Mouse (Mus musculus) heart, embryonic 12.5 days (tissue): ENCODE data around the gene Dnaja4. TPM values are rescaled to one million over a fixed set of nuclear protein-coding genes. Genes with fewer than 3 reads are reported as not detected.

ENCODE experiments used
- ATAC-seq: fragments of 200-750 bp; cut with Nextera tagmentation; 2 replicates; pipeline ENCODE4 v1.8.0; 2017; ENCODE audit warnings: moderate TSS enrichment, moderate library complexity; ENCODE audit not compliant: insufficient number of reproducible peaks, low FRiP score
- H3K27ac ChIP-seq: fragments of 300-500 bp; sonication (generic); 2 replicates; pipeline ENCODE4 v1.5.1; 2016; ENCODE audit warnings: mild to moderate bottlenecking, moderate library complexity; ENCODE audit not compliant: poor library complexity, severe bottlenecking
- H3K27me3 ChIP-seq: fragments of 300-500 bp; sonication (generic); replicated peaks from 2 replicates; pipeline ENCODE4 v1.6.1; 2016; ENCODE audit warnings: mild to moderate bottlenecking, moderate library complexity
- H3K36me3 ChIP-seq: fragments of 300-500 bp; sonication (generic); 2 replicates; pipeline ENCODE4 v1.6.1; 2016; ENCODE audit warnings: mild to moderate bottlenecking, moderate library complexity
- H3K4me1 ChIP-seq: fragments of 300-500 bp; sonication (generic); replicated peaks from 2 replicates; pipeline ENCODE4 v1.6.1; 2016; ENCODE audit warnings: mild to moderate bottlenecking
- H3K4me2 ChIP-seq: fragments of 300-500 bp; sonication (generic); 2 replicates; pipeline ENCODE4 v1.6.1; 2016; ENCODE audit warnings: mild to moderate bottlenecking, moderate library complexity
- H3K4me3 ChIP-seq: fragments of 300-500 bp; sonication (generic); 2 replicates; pipeline ENCODE4 v1.5.1; 2016; ENCODE audit warnings: mild to moderate bottlenecking
- H3K9ac ChIP-seq: fragments of 300-500 bp; sonication (generic); 2 replicates; pipeline ENCODE4 v1.6.1; 2016; ENCODE audit warnings: mild to moderate bottlenecking, moderate library complexity
- H3K9me3 ChIP-seq: fragments of 300-500 bp; sonication (generic); replicated peaks from 2 replicates; pipeline ENCODE4 v1.6.1; 2016; ENCODE audit warnings: mild to moderate bottlenecking, moderate library complexity
- WGBS: fragments of 180-500 bp; shearing (Covaris S2); methylation state at CpG from one replicate; pipeline ENCODE4 v1.1.7; 2016; 5-methylcytosine and 5-hydroxymethylcytosine counted together
- polyA plus RNA-seq: library from polyadenylated mRNA; unstranded; fragments of >200 nt; fragmentation: Nextera tagmentation; extraction: Ambion mirVana; gene quantifications from 2 replicates; pipeline ENCODE4 v1.2.1, GENCODE M21; 2016

Gene Dnaja4
- 29.0 and 31.1 TPM in 2 replicates for polyA plus RNA-seq

- ATAC-seq = peak; percentile 63; the same call in 1 of the 2 replicates
- Histone ChIP-seq H3K9me3 (no peaks in the 10 kb centered on the region), H3K4me3 (peak within 1 kb of the TSS; percentile 70), H3K36me3 (no peaks in the 10 kb centered on the region), H3K4me1 (peaks cover 34% of the 10 kb centered on the region), H3K9ac (peak within 1 kb of the TSS; percentile 75), H3K4me2 (peak within 1 kb of the TSS; percentile 84), H3K27me3 (peaks cover 3% of the 10 kb centered on the region; the same call in 1 of the 2 replicates), H3K27ac (peak within 1 kb of the TSS; percentile 80)
- WGBS = 47% methylated on average over 17 of the region's 17 CpGs
These were observed at the start of gene Dnaja4 for GRCm38 (mm10) chr9:54698318-54699086. Gene Dnaja4 (plus strand): TSS chr9:54698873.

- WGBS = 83% methylated on average over 1 of the region's 1 CpGs
- H3K4me2 ChIP-seq = no peak overlapping the region
These were observed 49.3 kb upstream of the Dnaja4 start for GRCm38 (mm10) chr9:54649360-54649759.

GRCm38 (mm10) chr9:54652778-54653177 lies 45.9 kb upstream of the Dnaja4 start:
- H3K4me2 ChIP-seq = no peak overlapping the region
- H3K4me3 ChIP-seq = no peak overlapping the region
- no peaks in the 10 kb centered on the region for H3K9me3 ChIP-seq
- 68% methylated on average over 2 of the region's 2 CpGs for WGBS
- H3K9ac ChIP-seq = no peak overlapping the region
- H3K27ac ChIP-seq = no peak overlapping the region
- H3K4me1 ChIP-seq = no peaks in the 10 kb centered on the region
- H3K36me3 ChIP-seq = no peaks in the 10 kb centered on the region
- H3K27me3 ChIP-seq = no peaks in the 10 kb centered on the region
- ATAC-seq = no peak

More at GRCm38 (mm10) chr9:54649360-54649759, 49.3 kb upstream of the Dnaja4 start:
- 0 out of 2 replicates have a peak, but pooled peaks cover 3% of the 10 kb centered on the region for H3K27me3 ChIP-seq
- no peaks in the 10 kb centered on the region for H3K9me3 ChIP-seq
- H3K4me1 ChIP-seq = no peaks in the 10 kb centered on the region
- no peak overlapping the region for H3K27ac ChIP-seq
- H3K4me3 ChIP-seq = no peak overlapping the region
- H3K36me3 ChIP-seq = no peaks in the 10 kb centered on the region
- H3K9ac ChIP-seq = no peak overlapping the region
- no peak for ATAC-seq

GRCm38 (mm10) chr9:54655846-54656245 lies 42.8 kb upstream of the Dnaja4 start:
- no peak for ATAC-seq
- no peak overlapping the region for H3K9ac ChIP-seq
- no peaks in the 10 kb centered on the region for H3K9me3 ChIP-seq
- no peaks in the 10 kb centered on the region for H3K4me1 ChIP-seq
- no peaks in the 10 kb centered on the region for H3K27me3 ChIP-seq
- H3K4me2 ChIP-seq = no peak overlapping the region
- H3K36me3 ChIP-seq = no peaks in the 10 kb centered on the region
- WGBS = 81% methylated on average over 2 of the region's 2 CpGs
- no peak overlapping the region for H3K4me3 ChIP-seq
- no peak overlapping the region for H3K27ac ChIP-seq

- H3K4me3 ChIP-seq = no peak overlapping the region
- H3K27ac ChIP-seq = no peak overlapping the region
- H3K9me3 ChIP-seq = no peaks in the 10 kb centered on the region
- no peaks in the 10 kb centered on the region for H3K27me3 ChIP-seq
- WGBS = 82% methylated on average over 6 of the region's 6 CpGs
- peaks cover 1% of the 10 kb centered on the region; the same call in 1 of the 2 replicates for H3K4me1 ChIP-seq
- H3K9ac ChIP-seq = no peak overlapping the region
- no peaks in the 10 kb centered on the region for H3K36me3 ChIP-seq
- no peak for ATAC-seq
- H3K4me2 ChIP-seq = no peak overlapping the region
These were observed 42.3 kb upstream of the Dnaja4 start for GRCm38 (mm10) chr9:54656402-54656801.

- no peak overlapping the region for H3K9ac ChIP-seq
- H3K4me3 ChIP-seq = no peak overlapping the region
- H3K27me3 ChIP-seq = no peaks in the 10 kb centered on the region
- no peak for ATAC-seq
- H3K4me2 ChIP-seq = no peak overlapping the region
- H3K36me3 ChIP-seq = no peaks in the 10 kb centered on the region
- peaks cover 13% of the 10 kb centered on the region; the same call in 1 of the 2 replicates for H3K4me1 ChIP-seq
- no peaks in the 10 kb centered on the region for H3K9me3 ChIP-seq
- H3K27ac ChIP-seq = no peak overlapping the region
- 40% methylated on average over 6 of the region's 6 CpGs for WGBS
These were observed 39.9 kb upstream of the Dnaja4 start for GRCm38 (mm10) chr9:54658773-54659172.

- no peaks in the 10 kb centered on the region for H3K27me3 ChIP-seq
- H3K4me3 ChIP-seq = no peak within 1 kb of the TSS
- no peak within 1 kb of the TSS for H3K27ac ChIP-seq
- H3K36me3 ChIP-seq = no peaks in the 10 kb centered on the region
- no peaks in the 10 kb centered on the region for H3K9me3 ChIP-seq
- H3K4me2 ChIP-seq = peak within 1 kb of the TSS; percentile 21; the same call in 1 of the 2 replicates
- H3K4me1 ChIP-seq = peaks cover 13% of the 10 kb centered on the region; the same call in 1 of the 2 replicates
- WGBS = 29% methylated on average over 10 of the region's 10 CpGs
- ATAC-seq = no peak; the same call in 1 of the 2 replicates
- no peak within 1 kb of the TSS for H3K9ac ChIP-seq
These were observed 36.9 kb upstream of the Dnaja4 start, which contains the start of gene Acsbg1 for GRCm38 (mm10) chr9:54661605-54662377. Gene Acsbg1 (minus strand): TSS chr9:54661870.

GRCm38 (mm10) chr9:54664358-54664757 lies 34.3 kb upstream of the Dnaja4 start:
- Histone ChIP-seq H3K9ac (no peak overlapping the region), H3K4me1 (peaks cover 13% of the 10 kb centered on the region; the same call in 1 of the 2 replicates), H3K4me2 (no peak overlapping the region), H3K27me3 (no peaks in the 10 kb centered on the region), H3K36me3 (no peaks in the 10 kb centered on the region), H3K9me3 (no peaks in the 10 kb centered on the region), H3K27ac (no peak overlapping the region), H3K4me3 (no peak overlapping the region)
- ATAC-seq = no peak
- WGBS = 77% methylated on average over 9 of the region's 9 CpGs

- Histone ChIP-seq H3K4me3 (no peak overlapping the region), H3K36me3 (no peaks in the 10 kb centered on the region), H3K9ac (no peak overlapping the region), H3K4me2 (no peak overlapping the region), H3K27me3 (no peaks in the 10 kb centered on the region), H3K27ac (no peak overlapping the region), H3K4me1 (peaks cover 13% of the 10 kb centered on the region; the same call in 1 of the 2 replicates), H3K9me3 (no peaks in the 10 kb centered on the region)
- no peak for ATAC-seq
- 92% methylated on average over 3 of the region's 3 CpGs for WGBS
These were observed 32.6 kb upstream of the Dnaja4 start for GRCm38 (mm10) chr9:54666116-54666515.

- Histone ChIP-seq H3K9me3 (no peaks in the 10 kb centered on the region), H3K4me1 (no peaks in the 10 kb centered on the region), H3K27me3 (no peaks in the 10 kb centered on the region), H3K36me3 (no peaks in the 10 kb centered on the region), H3K9ac (no peak overlapping the region), H3K27ac (no peak overlapping the region), H3K4me2 (no peak overlapping the region), H3K4me3 (no peak overlapping the region)
- 66% methylated on average over 4 of the region's 4 CpGs for WGBS
- ATAC-seq = no peak
These were observed 30.2 kb upstream of the Dnaja4 start for GRCm38 (mm10) chr9:54668455-54668854.

GRCm38 (mm10) chr9:54671962-54672361 lies 26.7 kb upstream of the Dnaja4 start:
- no peak overlapping the region for H3K4me3 ChIP-seq
- H3K27ac ChIP-seq = no peak overlapping the region
- H3K9me3 ChIP-seq = no peaks in the 10 kb centered on the region
- 75% methylated on average over 3 of the region's 3 CpGs for WGBS
- no peak overlapping the region for H3K9ac ChIP-seq
- H3K36me3 ChIP-seq = no peaks in the 10 kb centered on the region
- H3K4me1 ChIP-seq = no peaks in the 10 kb centered on the region
- no peak for ATAC-seq
- no peaks in the 10 kb centered on the region for H3K27me3 ChIP-seq
- no peak overlapping the region for H3K4me2 ChIP-seq
